Mouse (Mus musculus) right cerebral cortex, postnatal 36 days (tissue): Measurements from ENCODE around the gene Atm.

Source experiments
- DNase-seq, 2 experiments: peaks; one replicate each; pipeline ENCODE4 v3.0.0; 2022; ENCODE audit warnings: low spot score in 2 of 2, mixed read lengths in 1 of 2

Gene Atm

GRCm38 (mm10) chr9:53408953-53409361 is 127.6 kb downstream of the Atm start:
- DNase-seq, result no peak

GRCm38 (mm10) chr9:53408548-53408947 is 128.0 kb downstream of the Atm start:
- no peak for DNase-seq

GRCm38 (mm10) chr9:53404753-53405722 is 131.5 kb downstream of the Atm start:
- DNase-seq, result peak in 1 of 2 experiments; percentile 68

GRCm38 (mm10) chr9:53404050-53404752 is 132.3 kb downstream of the Atm start:
- DNase-seq, result no peak

- no peak for DNase-seq
Observed at GRCm38 (mm10) chr9:53402991-53403390, 133.5 kb downstream of the Atm start.

GRCm38 (mm10) chr9:53402291-53402711 is 134.2 kb downstream of the Atm start, which contains the start of gene 4930550C14Rik:
Gene 4930550C14Rik, plus strand, starts transcription at chr9:53402325.
- DNase-seq, result no peak

GRCm38 (mm10) chr9:53401146-53401545 is 135.4 kb downstream of the Atm start:
- DNase-seq, result no peak

- DNase-seq, result no peak
Observed at GRCm38 (mm10) chr9:53400696-53401095, 135.8 kb downstream of the Atm start.

- no peak for DNase-seq
Observed at GRCm38 (mm10) chr9:53399537-53399936, 137.0 kb downstream of the Atm start.

- DNase-seq, result no peak
Observed at GRCm38 (mm10) chr9:53398388-53398700, 138.2 kb downstream of the Atm start.

- DNase-seq, result no peak
Observed at GRCm38 (mm10) chr9:53397685-53398387, 138.7 kb downstream of the Atm start.

GRCm38 (mm10) chr9:53390136-53390535 is 146.4 kb downstream of the Atm start:
- DNase-seq, result no peak
